Mouse (Mus musculus): Measurements from ENCODE around the gene 4930564D02Rik.
A peak's percentile ranks its signal among the peaks of the same experiment; 100 is the strongest.

Gene 4930564D02Rik

GRCm38 (mm10) chr3:105114269-105114668 is 47.6 kb downstream of the 4930564D02Rik start:
- DNase-seq = peak; percentile 59 to 60

- no peak for DNase-seq
These were observed 50.0 kb downstream of the 4930564D02Rik start for GRCm38 (mm10) chr3:105116596-105116995.

GRCm38 (mm10) chr3:105123776-105124175 is 57.1 kb downstream of the 4930564D02Rik start:
- no peak for DNase-seq

GRCm38 (mm10) chr3:105127881-105128280 is 61.2 kb downstream of the 4930564D02Rik start:
- no peak for DNase-seq

Measured in thymus, adult 18-20 months (tissue).